Mouse (Mus musculus): Measurements from ENCODE around the gene Gpr4.
A peak's percentile ranks its signal among the peaks of the same experiment; 100 is the strongest.

GRCm38 (mm10) chr7:19220061-19220460 lies 7.7 kb downstream of the Gpr4 start:
- peak; percentile 17 to 31 (median 18); a peak in 2 of 6 replicates for TF ChIP-seq CTCF (IDR thresholded peaks at IDR 0.05 in 2 of 3, conservative IDR thresholded peaks at IDR 0.05 in 1 of 3; ENCODE audit: control insufficient read depth in 1 of 3, insufficient read depth in 1 of 3, low read depth in 2 of 3, low read length in 3 of 3, poor library complexity in 1 of 3, severe bottlenecking in 1 of 3)
- TF ChIP-seq MAZ (IDR thresholded peaks at IDR 0.05; ENCODE audit: low read depth, low read length) = no peak
- no peak for TF ChIP-seq POLR2A (IDR thresholded peaks at IDR 0.05; ENCODE audit: control insufficient read depth in 1 of 2, insufficient read depth in 1 of 2, low read depth in 1 of 2, low read length in 2 of 2, poor library complexity in 1 of 2)
- no peak for TF ChIP-seq NELFE (IDR thresholded peaks at IDR 0.05; ENCODE audit: low read depth, low read length)
- TF ChIP-seq MEF2A (IDR thresholded peaks at IDR 0.05; ENCODE audit: extremely low read depth, insufficient replicate concordance, low read depth, low read length, poor library complexity, severe bottlenecking) = no peak
- no peak for TF ChIP-seq E2F4 (IDR thresholded peaks at IDR 0.05; ENCODE audit: borderline replicate concordance, low read depth, low read length)
- no peak for TF ChIP-seq TCF12 (IDR thresholded peaks at IDR 0.05; ENCODE audit: low read depth, low read length)
- TF ChIP-seq MAFK (IDR thresholded peaks at IDR 0.05; ENCODE audit: borderline replicate concordance, low read depth, low read length) = no peak
- TF ChIP-seq JUND (IDR thresholded peaks at IDR 0.05; ENCODE audit: low read depth, low read length) = no peak
- no peak for TF ChIP-seq BHLHE40 (IDR thresholded peaks at IDR 0.05; ENCODE audit: borderline replicate concordance, low read depth, low read length)
- no peak for TF ChIP-seq USF2 (IDR thresholded peaks at IDR 0.05; ENCODE audit: borderline replicate concordance in 1 of 2, insufficient read depth in 1 of 2, low read depth in 1 of 2, low read length in 2 of 2)
- TF ChIP-seq ZMIZ1 (IDR thresholded peaks at IDR 0.05; ENCODE audit: low read depth, low read length) = no peak
- TF ChIP-seq ZC3H11A (IDR thresholded peaks at IDR 0.05; ENCODE audit: low read depth, low read length) = no peak
